Mouse (Mus musculus): ENCODE results near the gene Hic1. TPM values are rescaled to one million over a fixed set of nuclear protein-coding genes. Genes with fewer than 3 reads are reported as not detected.

The Hic1 gene
- total and polyA plus RNA-seq, 2 experiments from 2014 or later, result 4.8 to 17.8 TPM

DNA sequence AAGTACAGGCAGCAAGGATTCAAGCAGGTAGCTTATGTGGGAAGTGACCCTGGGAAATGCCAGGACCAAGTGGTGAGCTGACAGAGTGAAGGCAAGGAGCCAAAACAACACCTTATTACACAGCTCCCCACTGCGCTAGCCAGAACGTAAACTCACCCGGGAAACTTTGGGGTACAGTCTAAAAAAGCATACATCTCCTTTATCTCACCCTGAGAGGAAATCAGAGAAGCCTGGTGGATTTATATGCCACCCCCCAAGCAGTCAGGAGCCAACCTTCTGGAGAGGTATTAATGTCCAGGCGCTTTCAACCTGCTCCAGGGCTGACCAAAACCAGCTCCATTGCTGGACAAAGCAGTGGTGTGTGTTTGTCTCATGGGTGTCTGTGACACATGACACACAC, 34.6 kb upstream of the Hic1 start:
- no peak overlapping the region for H3K9ac ChIP-seq (replicated peaks; ENCODE audit: low read depth, low read length)
- DNase-seq (ENCODE audit: low spot score), result no peak
- H3K36me3 ChIP-seq (replicated peaks; ENCODE audit: control insufficient read depth, insufficient read depth, low read length), result no peaks in the 10 kb centered on the region
- H3K4me1 ChIP-seq (ENCODE audit: control insufficient read depth, insufficient read depth), result peaks cover 22% of the 10 kb centered on the region
- no peak overlapping the region for H3K4me2 ChIP-seq (ENCODE audit: low read depth, low read length)
- H3K27me3 ChIP-seq (ENCODE audit: control insufficient read depth, insufficient read depth, low read length), result no peaks in the 10 kb centered on the region
- H3K27ac ChIP-seq (ENCODE audit: low read depth), result no peak overlapping the region
- TF ChIP-seq CTCF (IDR thresholded peaks at IDR 0.05; ENCODE audit: low read depth) (no peak), EP300 (IDR thresholded peaks at IDR 0.05; ENCODE audit: low read depth) (no peak)
- ATAC-seq (ENCODE audit: insufficient read depth, low read depth), result no peak
- H3K9me3 ChIP-seq (replicated peaks; ENCODE audit: control insufficient read depth, low read length), result no peaks in the 10 kb centered on the region
- no peak overlapping the region for H3K4me3 ChIP-seq (ENCODE audit: low read depth, low read length)
- WGBS, result 57% methylated on average over 4 of the region's 4 CpGs

GRCm38 (mm10) chr11:75201721-75202120, 32.4 kb upstream of the Hic1 start:
- ATAC-seq (ENCODE audit: insufficient read depth, low read depth) (no peak), DNase-seq (ENCODE audit: low spot score) (no peak)
- TF ChIP-seq EP300 (IDR thresholded peaks at IDR 0.05; ENCODE audit: low read depth) (no peak), CTCF (IDR thresholded peaks at IDR 0.05; ENCODE audit: low read depth) (no peak)
- Histone ChIP-seq H3K4me1 (ENCODE audit: control insufficient read depth, insufficient read depth) (peaks cover 22% of the 10 kb centered on the region), H3K4me2 (ENCODE audit: low read depth, low read length) (no peak overlapping the region), H3K9me3 (replicated peaks; ENCODE audit: control insufficient read depth, low read length) (no peaks in the 10 kb centered on the region), H3K9ac (replicated peaks; ENCODE audit: low read depth, low read length) (no peak overlapping the region), H3K36me3 (replicated peaks; ENCODE audit: control insufficient read depth, insufficient read depth, low read length) (no peaks in the 10 kb centered on the region), H3K4me3 (ENCODE audit: low read depth, low read length) (no peak overlapping the region), H3K27ac (ENCODE audit: low read depth) (no peak overlapping the region), H3K27me3 (ENCODE audit: control insufficient read depth, insufficient read depth, low read length) (no peaks in the 10 kb centered on the region)
- WGBS, result 65% methylated on average over 8 of the region's 8 CpGs

- no peak overlapping the region for H3K27ac ChIP-seq (ENCODE audit: low read depth)
- H3K4me1 ChIP-seq (ENCODE audit: control insufficient read depth, insufficient read depth), result peaks cover 22% of the 10 kb centered on the region
- 84% methylated on average over 12 of the region's 12 CpGs for WGBS
These were observed 31.6 kb upstream of the Hic1 start for GRCm38 (mm10) chr11:75200935-75201334.

DNA sequence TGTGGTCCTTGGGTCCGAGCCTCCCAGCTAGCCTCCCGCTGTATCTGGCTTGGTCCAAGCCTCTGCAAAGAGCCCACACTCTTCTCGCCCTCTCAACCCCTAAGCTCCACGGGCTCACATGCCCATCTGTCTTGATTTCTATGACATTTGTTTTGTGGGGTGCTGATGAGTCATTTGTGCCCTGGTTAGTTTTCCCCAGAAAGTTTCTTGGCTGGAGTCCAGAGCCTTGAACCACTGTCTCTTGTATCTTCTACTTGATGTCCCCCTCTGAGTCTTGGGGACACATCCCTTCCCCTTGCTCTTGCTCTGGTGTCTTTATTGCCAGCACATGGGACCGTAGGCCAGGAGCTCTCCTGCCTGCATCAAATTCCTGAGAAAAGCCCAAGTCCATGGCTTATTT, 30.6 kb upstream of the Hic1 start:
- no peak overlapping the region for H3K4me3 ChIP-seq (ENCODE audit: low read depth, low read length)
- no peaks in the 10 kb centered on the region for H3K9me3 ChIP-seq (replicated peaks; ENCODE audit: control insufficient read depth, low read length)
- peaks cover 5% of the 10 kb centered on the region; the same call in 1 of the 2 replicates for H3K27me3 ChIP-seq (ENCODE audit: control insufficient read depth, insufficient read depth, low read length)
- TF ChIP-seq EP300 (IDR thresholded peaks at IDR 0.05; ENCODE audit: low read depth), result no peak
- no peak for TF ChIP-seq CTCF (IDR thresholded peaks at IDR 0.05; ENCODE audit: low read depth)
- no peak overlapping the region for H3K27ac ChIP-seq (ENCODE audit: low read depth)
- H3K4me2 ChIP-seq (ENCODE audit: low read depth, low read length), result no peak overlapping the region
- WGBS, result 76% methylated on average over 5 of the region's 5 CpGs
- no peak for DNase-seq (ENCODE audit: low spot score)
- ATAC-seq (ENCODE audit: insufficient read depth, low read depth), result no peak
- H3K9ac ChIP-seq (replicated peaks; ENCODE audit: low read depth, low read length), result no peak overlapping the region
- H3K36me3 ChIP-seq (replicated peaks; ENCODE audit: control insufficient read depth, insufficient read depth, low read length), result no peaks in the 10 kb centered on the region
- peaks cover 24% of the 10 kb centered on the region for H3K4me1 ChIP-seq (ENCODE audit: control insufficient read depth, insufficient read depth)

More at GRCm38 (mm10) chr11:75200935-75201334, 31.6 kb upstream of the Hic1 start:
- no peaks in the 10 kb centered on the region for H3K36me3 ChIP-seq (replicated peaks; ENCODE audit: control insufficient read depth, insufficient read depth, low read length)
- no peaks in the 10 kb centered on the region for H3K27me3 ChIP-seq (ENCODE audit: control insufficient read depth, insufficient read depth, low read length)
- DNase-seq (ENCODE audit: low spot score) (no peak), ATAC-seq (ENCODE audit: insufficient read depth, low read depth) (no peak)
- no peak overlapping the region for H3K4me2 ChIP-seq (ENCODE audit: low read depth, low read length)
- no peaks in the 10 kb centered on the region for H3K9me3 ChIP-seq (replicated peaks; ENCODE audit: control insufficient read depth, low read length)
- H3K4me3 ChIP-seq (ENCODE audit: low read depth, low read length), result no peak overlapping the region
- TF ChIP-seq EP300 (IDR thresholded peaks at IDR 0.05; ENCODE audit: low read depth), result no peak
- no peak for TF ChIP-seq CTCF (IDR thresholded peaks at IDR 0.05; ENCODE audit: low read depth)
- H3K9ac ChIP-seq (replicated peaks; ENCODE audit: low read depth, low read length), result no peak overlapping the region

DNA sequence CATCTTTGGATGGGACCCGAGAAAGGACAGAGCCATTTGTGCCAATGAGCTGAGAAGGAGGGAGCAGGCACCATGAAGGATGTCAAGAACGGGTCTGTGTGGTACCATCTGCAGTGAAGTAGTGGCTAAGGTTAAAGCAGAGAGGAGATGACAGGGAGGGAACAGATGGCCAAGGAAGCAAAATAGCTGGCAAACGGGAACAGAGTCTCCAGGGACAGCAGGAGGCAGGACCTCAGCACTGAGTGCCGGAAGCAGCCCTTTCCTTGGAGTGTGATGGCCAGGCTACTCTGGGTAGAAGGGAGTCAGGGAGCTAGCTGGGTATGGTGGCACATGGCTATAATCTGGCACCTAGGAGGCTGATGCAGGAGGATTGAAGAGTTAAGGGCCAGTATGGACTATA, 29.5 kb upstream of the Hic1 start:
- WGBS, result 76% methylated on average over 4 of the region's 4 CpGs
- H3K9me3 ChIP-seq (replicated peaks; ENCODE audit: control insufficient read depth, low read length), result no peaks in the 10 kb centered on the region
- H3K36me3 ChIP-seq (replicated peaks; ENCODE audit: control insufficient read depth, insufficient read depth, low read length), result no peaks in the 10 kb centered on the region
- no peak for TF ChIP-seq CTCF (IDR thresholded peaks at IDR 0.05; ENCODE audit: low read depth)
- no peak for TF ChIP-seq EP300 (IDR thresholded peaks at IDR 0.05; ENCODE audit: low read depth)
- H3K27me3 ChIP-seq (ENCODE audit: control insufficient read depth, insufficient read depth, low read length), result peaks cover 10% of the 10 kb centered on the region
- H3K4me2 ChIP-seq (ENCODE audit: low read depth, low read length), result no peak overlapping the region
- DNase-seq (ENCODE audit: low spot score), result no peak
- peaks cover 15% of the 10 kb centered on the region for H3K4me1 ChIP-seq (ENCODE audit: control insufficient read depth, insufficient read depth)
- H3K9ac ChIP-seq (replicated peaks; ENCODE audit: low read depth, low read length), result no peak overlapping the region
- H3K4me3 ChIP-seq (ENCODE audit: low read depth, low read length), result no peak overlapping the region
- no peak overlapping the region for H3K27ac ChIP-seq (ENCODE audit: low read depth)
- ATAC-seq (ENCODE audit: insufficient read depth, low read depth), result no peak

- Histone ChIP-seq H3K27me3 (ENCODE audit: control insufficient read depth, insufficient read depth, low read length) (peaks cover 10% of the 10 kb centered on the region), H3K9me3 (replicated peaks; ENCODE audit: control insufficient read depth, low read length) (no peaks in the 10 kb centered on the region)
These were observed 28.6 kb upstream of the Hic1 start for GRCm38 (mm10) chr11:75197956-75198355.

More at GRCm38 (mm10) chr11:75197956-75198355, 28.6 kb upstream of the Hic1 start:
- no peak overlapping the region for H3K4me3 ChIP-seq (ENCODE audit: low read depth, low read length)
- TF ChIP-seq CTCF (IDR thresholded peaks at IDR 0.05; ENCODE audit: low read depth) (no peak), EP300 (IDR thresholded peaks at IDR 0.05; ENCODE audit: low read depth) (no peak)
- H3K9ac ChIP-seq (replicated peaks; ENCODE audit: low read depth, low read length), result no peak overlapping the region
- H3K4me2 ChIP-seq (ENCODE audit: low read depth, low read length), result no peak overlapping the region
- H3K4me1 ChIP-seq (ENCODE audit: control insufficient read depth, insufficient read depth), result peaks cover 15% of the 10 kb centered on the region
- no peaks in the 10 kb centered on the region for H3K36me3 ChIP-seq (replicated peaks; ENCODE audit: control insufficient read depth, insufficient read depth, low read length)
- ATAC-seq (ENCODE audit: insufficient read depth, low read depth) (no peak), DNase-seq (ENCODE audit: low spot score) (no peak)
- H3K27ac ChIP-seq (ENCODE audit: low read depth), result no peak overlapping the region
- 54% methylated on average over 7 of the region's 7 CpGs for WGBS
